Mouse (Mus musculus): ENCODE measurements around the gene Atp6v0e.

- TF ChIP-seq POLR2A (IDR thresholded peaks at IDR 0.05; ENCODE audit: borderline replicate concordance, control insufficient read depth, low read depth, low read length) = no peak
- no peak for TF ChIP-seq CTCF (IDR thresholded peaks at IDR 0.05; ENCODE audit: control insufficient read depth, insufficient read depth, low read length)
Measured at GRCm38 (mm10) chr17:26644509-26645410, 18.3 kb upstream of the Atp6v0e start.
